Mouse (Mus musculus): Measurements from ENCODE around the gene Dab2ip. TPM values are rescaled to one million over a fixed set of nuclear protein-coding genes. Genes with fewer than 3 reads are reported as not detected.

Dab2ip gene
- total RNA-seq, 4 experiments from 2014 or later: 108 to 124 (median 115) TPM

- no peak for DNase-seq (ENCODE audit: low spot score in 2 of 2)
Measured at GRCm38 (mm10) chr2:35654795-35655194, 96.7 kb downstream of the Dab2ip start.

GRCm38 (mm10) chr2:35655996-35656395 is 97.9 kb downstream of the Dab2ip start:
- no peak for DNase-seq (ENCODE audit: low spot score in 2 of 2)

GRCm38 (mm10) chr2:35658311-35658710 is 100.2 kb downstream of the Dab2ip start:
- DNase-seq (ENCODE audit: low spot score in 2 of 2): no peak

GRCm38 (mm10) chr2:35659578-35660194 is 101.6 kb downstream of the Dab2ip start:
- DNase-seq (ENCODE audit: low spot score in 2 of 2): no peak

- DNase-seq (ENCODE audit: low spot score in 2 of 2): peak; percentile 32 to 36
Measured at GRCm38 (mm10) chr2:35660953-35661374, 102.9 kb downstream of the Dab2ip start.

GRCm38 (mm10) chr2:35661454-35662000 is 103.5 kb downstream of the Dab2ip start:
- DNase-seq (ENCODE audit: low spot score in 2 of 2): peak in 1 of 2 experiments; percentile 39

- DNase-seq (ENCODE audit: low spot score in 2 of 2): peak in 1 of 2 experiments; percentile 32
Measured at GRCm38 (mm10) chr2:35662001-35662491, 104.0 kb downstream of the Dab2ip start.

- DNase-seq (ENCODE audit: low spot score in 2 of 2): no peak
Measured at GRCm38 (mm10) chr2:35662738-35663550, 104.9 kb downstream of the Dab2ip start.

GRCm38 (mm10) chr2:35667746-35668145 is 109.7 kb downstream of the Dab2ip start:
- DNase-seq (ENCODE audit: low spot score in 2 of 2): no peak

GRCm38 (mm10) chr2:35669217-35669616 is 111.2 kb downstream of the Dab2ip start:
- no peak for DNase-seq (ENCODE audit: low spot score in 2 of 2)

- no peak for DNase-seq (ENCODE audit: low spot score in 2 of 2)
Measured at GRCm38 (mm10) chr2:35669748-35670147, 111.7 kb downstream of the Dab2ip start.

GRCm38 (mm10) chr2:35670300-35670699 is 112.2 kb downstream of the Dab2ip start:
- no peak for DNase-seq (ENCODE audit: low spot score in 2 of 2)

- DNase-seq (ENCODE audit: low spot score in 2 of 2): no peak
Measured at GRCm38 (mm10) chr2:35671980-35672910, 114.2 kb downstream of the Dab2ip start.

- peak in 1 of 2 experiments; percentile 55 for DNase-seq (ENCODE audit: low spot score in 2 of 2)
Measured at GRCm38 (mm10) chr2:35673181-35673580, 115.1 kb downstream of the Dab2ip start.

GRCm38 (mm10) chr2:35673986-35674385 is 115.9 kb downstream of the Dab2ip start:
- no peak for DNase-seq (ENCODE audit: low spot score in 2 of 2)

- no peak for DNase-seq (ENCODE audit: low spot score in 2 of 2)
Measured at GRCm38 (mm10) chr2:35674431-35674830, 116.4 kb downstream of the Dab2ip start.

- no peak for DNase-seq (ENCODE audit: low spot score in 2 of 2)
Measured at GRCm38 (mm10) chr2:35676075-35676665, 118.1 kb downstream of the Dab2ip start.

GRCm38 (mm10) chr2:35677855-35678254 is 119.8 kb downstream of the Dab2ip start:
- DNase-seq (ENCODE audit: low spot score in 2 of 2): no peak

- no peak for DNase-seq (ENCODE audit: low spot score in 2 of 2)
Measured at GRCm38 (mm10) chr2:35678440-35678839, 120.4 kb downstream of the Dab2ip start.

GRCm38 (mm10) chr2:35679812-35680672 is 122.0 kb downstream of the Dab2ip start:
- DNase-seq (ENCODE audit: low spot score in 2 of 2): no peak

All from left cerebral cortex, adult 8-10 months (tissue).